Mouse (Mus musculus): ENCODE measurements around the gene Scgb1c1.
A peak's percentile ranks its signal among the peaks of the same experiment; 100 is the strongest.
"Not testable (repeated sequence)": the region's sequence is repeated elsewhere in the genome, so short reads cannot be mapped to it uniquely, and the experiment has no call there.

The Scgb1c1 gene

DNA sequence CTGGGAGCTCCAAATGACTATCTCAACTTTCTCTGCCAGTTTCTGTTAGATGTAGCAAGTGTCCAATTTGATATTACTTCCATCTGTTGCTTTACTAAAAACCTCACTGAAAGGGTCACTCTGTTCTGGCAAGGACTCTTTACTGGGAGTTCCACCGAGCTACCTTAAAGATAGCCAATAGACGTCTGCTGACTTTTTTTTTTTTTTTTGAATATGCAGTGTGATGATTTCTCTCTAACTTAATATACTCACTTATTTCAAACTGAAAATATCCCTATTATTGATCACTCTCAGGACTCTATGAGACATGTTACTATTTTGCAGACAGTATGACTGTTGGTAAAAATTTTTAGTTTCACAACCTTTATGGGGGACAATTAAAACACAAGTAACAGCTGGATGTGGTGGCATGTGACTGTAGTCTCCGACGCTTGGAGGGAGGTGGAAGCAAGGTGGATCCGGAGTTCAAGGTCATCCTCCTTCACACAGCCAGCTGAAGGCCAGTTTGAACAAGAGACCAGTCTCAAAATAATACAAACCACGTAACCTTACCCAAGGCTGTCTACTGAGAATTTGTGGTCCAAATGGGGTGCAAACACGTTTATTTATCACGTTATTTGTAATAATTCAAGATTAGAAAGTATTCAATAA lies 35.6 kb downstream of the Scgb1c1 start:
- no peak for DNase-seq (ENCODE audit: low read depth, low spot score)

- peak; percentile 89 for DNase-seq (ENCODE audit: low read depth, low spot score)
These were observed 36.5 kb downstream of the Scgb1c1 start, which contains the start of the genes Psmd13 and Sirt3 for GRCm38 (mm10) chr7:140881696-140882468. Psmd13 (plus strand) TSS chr7:140881968. Sirt3 (minus strand) TSS chr7:140882309.

DNA sequence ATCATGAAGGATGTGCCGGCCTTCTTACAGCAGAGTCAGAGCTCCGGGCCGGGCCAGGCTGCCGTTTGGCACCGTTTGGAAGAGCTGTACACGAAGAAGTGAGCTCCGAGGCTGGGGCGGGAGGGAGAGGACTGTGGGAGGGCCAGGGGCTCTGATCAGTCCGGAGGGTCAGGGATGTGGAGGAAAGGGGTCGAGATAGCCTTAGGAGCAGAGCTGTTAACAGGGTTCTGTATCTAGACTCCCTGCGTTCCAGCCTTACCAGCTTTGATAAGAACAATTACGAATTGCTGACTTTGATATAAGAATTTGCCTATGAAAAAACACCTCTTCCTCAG lies 37.1 kb downstream of the Scgb1c1 start:
- no peak for DNase-seq (ENCODE audit: low read depth, low spot score)

- DNase-seq (ENCODE audit: low read depth, low spot score): not testable (repeated sequence)
These were observed 45.3 kb downstream of the Scgb1c1 start for GRCm38 (mm10) chr7:140890636-140891035.

DNA sequence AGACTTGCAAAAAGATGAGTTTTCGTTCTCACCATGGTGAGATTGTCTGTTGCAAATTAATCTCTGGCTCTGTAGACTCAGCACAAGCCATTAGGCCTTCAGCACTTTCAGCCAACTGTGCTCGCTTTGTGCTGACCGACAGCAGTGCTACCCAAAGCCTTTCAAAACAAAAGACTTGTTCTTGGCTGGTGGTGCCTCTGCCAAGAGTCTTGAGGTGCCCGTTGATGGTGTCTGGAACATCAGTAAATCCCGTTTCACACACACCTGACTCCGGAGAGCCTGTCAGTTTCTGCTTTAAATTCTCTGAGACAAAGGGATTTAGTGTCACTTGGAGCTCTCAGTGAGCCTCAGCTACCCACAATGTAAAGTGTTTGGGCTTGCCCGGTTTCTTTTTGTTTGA lies 48.7 kb downstream of the Scgb1c1 start:
- no peak for DNase-seq (ENCODE audit: low read depth, low spot score)

GRCm38 (mm10) chr7:140894611-140895010 lies 49.3 kb downstream of the Scgb1c1 start:
- no peak for DNase-seq (ENCODE audit: low read depth, low spot score)

Data from embryo, embryonic 11.5 days (tissue).